ENCODE assay signal across 18 mouse cellular contexts in the genomic region with DNA sequence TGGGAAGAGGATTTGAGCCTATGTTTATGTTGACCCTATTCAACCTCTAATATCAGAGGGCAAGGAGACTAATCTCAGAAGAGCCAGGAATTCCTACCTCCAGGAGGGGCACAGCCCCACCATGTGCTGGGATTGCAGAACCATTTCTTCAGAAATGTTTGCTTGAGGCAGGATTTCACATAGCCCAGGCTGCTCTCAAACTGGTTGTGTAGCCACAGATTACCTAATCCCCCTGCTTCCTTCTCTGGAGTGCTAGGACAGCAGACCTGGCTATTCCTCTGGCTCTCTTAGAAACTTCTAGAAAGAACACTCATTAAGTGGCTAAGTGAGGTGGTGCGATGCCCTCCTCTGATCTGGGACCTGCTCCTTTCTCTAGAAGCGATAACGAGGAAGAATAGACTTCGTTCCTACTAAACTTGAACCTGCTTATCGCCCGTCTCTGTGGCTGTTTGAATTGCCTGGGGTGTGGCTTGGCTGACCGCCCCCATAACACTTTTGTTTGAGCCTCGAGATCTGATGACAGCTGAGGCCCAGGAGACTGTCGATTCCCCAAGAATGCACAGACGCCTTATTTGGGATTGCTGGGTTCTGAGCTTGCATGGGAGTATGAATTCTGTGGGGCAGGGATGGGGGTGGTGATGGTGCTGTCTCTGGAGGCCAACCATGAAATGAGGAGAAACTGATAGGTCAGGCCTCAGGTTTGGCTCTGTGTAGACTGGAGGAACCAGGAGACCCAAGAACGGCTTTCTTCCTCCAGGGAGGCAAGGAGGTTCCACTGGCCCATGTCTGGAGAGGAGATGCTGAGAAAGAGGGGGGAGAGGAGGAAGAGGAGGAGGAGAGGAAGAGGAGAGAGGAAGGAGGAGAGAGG. TPM values are rescaled to one million over a fixed set of nuclear protein-coding genes. Genes with fewer than 3 reads are reported as not detected.
A peak's percentile ranks its signal among the peaks of the same experiment; 100 is the strongest.
DNase-seq lines count a peak whose midpoint lies in the region; ATAC-seq lines count a peak whose summit lies in the region.
"Had no signal": no experiment of that assay in that cellular context is flagged by ENCODE, and none has a peak within 500 bp of the region (broad histone marks: within the 10 kb centered on the region; RNA-seq: fewer than 3 reads in every experiment).

No protein-coding gene starts in this region.

- peaks cover 43% of the 10 kb centered on the region for H3K4me1 ChIP-seq in heart, embryonic 13.5 days
- H3K4me1 ChIP-seq in lung, embryonic 16.5 days (replicated peaks; ENCODE audit: control insufficient read depth, insufficient read depth, low read length): peaks cover 11% of the 10 kb centered on the region; the same call in 1 of the 2 replicates
- H3K4me1 ChIP-seq: megakaryocyte, embryonic 14.5 days had no signal

- no peak overlapping the region for H3K4me3 ChIP-seq in heart, embryonic 13.5 days
- no peak overlapping the region for H3K4me3 ChIP-seq in lung, embryonic 16.5 days (ENCODE audit: low read length)
- H3K4me3 ChIP-seq: forebrain, embryonic 15.5 days; limb, embryonic 10.5 days; liver, embryonic 12.5 days; megakaryocyte, embryonic 14.5 days had no signal

- intact Hi-C loops in heart, postnatal 10 days (cut with DNase I): no loop called here

- 35% methylated on average over 11 of the region's 11 CpGs for WGBS in heart, embryonic 13.5 days
- WGBS in lung, embryonic 16.5 days: 38% methylated on average over 11 of the region's 11 CpGs

- no peak for ATAC-seq in heart, embryonic 13.5 days (ENCODE audit: extremely low read depth, insufficient number of reproducible peaks, low FRiP score, low TSS enrichment)
- ATAC-seq in lung, embryonic 16.5 days (ENCODE audit: low read depth): no peak; the same call in 1 of the 2 replicates
- ATAC-seq: forebrain, embryonic 15.5 days; liver, embryonic 12.5 days had no signal

- H3K27ac ChIP-seq in heart, embryonic 13.5 days (replicated peaks): peak overlapping the region; percentile 48; the same call in 1 of the 2 replicates
- peak overlapping the region; percentile 51 for H3K27ac ChIP-seq in lung, embryonic 16.5 days (ENCODE audit: low read length)
- H3K27ac ChIP-seq: forebrain, embryonic 15.5 days; hindbrain, embryonic 14.5 days; limb, embryonic 10.5 days; liver, embryonic 12.5 days had no signal

- no peaks in the 10 kb centered on the region for H3K9me3 ChIP-seq in heart, embryonic 13.5 days
- H3K9me3 ChIP-seq in lung, embryonic 16.5 days (ENCODE audit: control insufficient read depth, low read length): no peaks in the 10 kb centered on the region
- H3K9me3 ChIP-seq: forebrain, embryonic 15.5 days; limb, embryonic 10.5 days; liver, embryonic 12.5 days had no signal

- H3K36me3 ChIP-seq in heart, embryonic 13.5 days: no peaks in the 10 kb centered on the region
- H3K36me3 ChIP-seq in lung, embryonic 16.5 days (ENCODE audit: control insufficient read depth, insufficient read depth, low read length): no peaks in the 10 kb centered on the region
- H3K36me3 ChIP-seq: forebrain, embryonic 15.5 days; limb, embryonic 10.5 days; liver, embryonic 12.5 days had no signal

- no peak overlapping the region for H3K4me2 ChIP-seq in heart, embryonic 13.5 days
- H3K4me2 ChIP-seq in lung, embryonic 16.5 days (ENCODE audit: low read depth, low read length): no peak overlapping the region
- H3K4me2 ChIP-seq: forebrain, embryonic 15.5 days; hindbrain, embryonic 14.5 days; liver, embryonic 12.5 days had no signal

- H3K9ac ChIP-seq in heart, embryonic 13.5 days: no peak overlapping the region
- no peak overlapping the region for H3K9ac ChIP-seq in lung, embryonic 16.5 days (ENCODE audit: low read length)
- H3K9ac ChIP-seq: forebrain, embryonic 15.5 days; hindbrain, embryonic 14.5 days; liver, embryonic 12.5 days had no signal

- peaks cover 23% of the 10 kb centered on the region for H3K27me3 ChIP-seq in heart, embryonic 13.5 days (replicated peaks)
- no peaks in the 10 kb centered on the region for H3K27me3 ChIP-seq in lung, embryonic 16.5 days (ENCODE audit: control insufficient read depth, insufficient read depth, low read depth, low read length)
- H3K27me3 ChIP-seq: forebrain, embryonic 15.5 days had no signal

- no peak for DNase-seq in heart, postnatal 10 days
- no peak for DNase-seq in lung, postnatal 14 days
- peak; percentile 52 for DNase-seq in lung, postnatal 36 days
- no peak for DNase-seq in adrenal gland, postnatal 25 days
- DNase-seq in cerebellum, adult 8-10 months: no peak
- no peak for DNase-seq in right cerebral cortex, postnatal 14 days
- DNase-seq: B cell, adult 2 months; cerebellum, adult 11-12 months; gastrocnemius, postnatal 10 days; kidney, adult 8-10 months; spleen, adult 18-20 months had no signal

RNA-seq across cellular contexts. Expression of a gene that starts 4.0 kb away (rescaled TPM):
- polyA plus RNA-seq in heart, embryonic 13.5 days (2015; fragmentation: Nextera tagmentation; extraction: Ambion mirVana): 8.3 and 8.4 TPM in 2 replicates
- 10 to 100 TPM; 18.9 to 24.6 TPM for total RNA-seq in heart, postnatal 10 days (2021)
- polyA plus RNA-seq in lung, embryonic 16.5 days (2015; fragmentation: Nextera tagmentation; extraction: Ambion mirVana): 111 and 114 TPM in 2 replicates
- 18.6 and 25.4 TPM in 2 replicates for total RNA-seq in adrenal gland, postnatal 25 days (2021)
